Mouse (Mus musculus): ENCODE data around the gene Pros1. TPM values are rescaled to one million over a fixed set of nuclear protein-coding genes. Genes with fewer than 3 reads are reported as not detected.

Pros1 gene
- polyA plus RNA-seq, 1 experiment from 2014 or later = 16.7 TPM

- no peaks in the 10 kb centered on the region for H3K4me1 ChIP-seq (replicated peaks)
- no peaks in the 10 kb centered on the region for H3K9me3 ChIP-seq
- 94% methylated on average over 1 of the region's 1 CpGs for WGBS
- DNase-seq (ENCODE audit: low spot score) = peak; percentile 16
- H3K27ac ChIP-seq = no peak overlapping the region
- no peaks in the 10 kb centered on the region for H3K36me3 ChIP-seq
- H3K4me3 ChIP-seq = no peak overlapping the region
- H3K27me3 ChIP-seq (ENCODE audit: insufficient read depth, poor library complexity, severe bottlenecking) = no peaks in the 10 kb centered on the region
These were observed 120.8 kb downstream of the Pros1 start for GRCm38 (mm10) chr16:62974926-62975325.

Other genes starting within 250 kb of the Pros1 start
- 7.8 and 8.0 TPM in 2 replicates for gene Nsun3, start 67.5 kb upstream of the Pros1 start, polyA plus RNA-seq (2016; fragmentation: Nextera tagmentation; extraction: Ambion mirVana)
- 0.31 and 0.48 TPM in 2 replicates for gene Stx19, start 39.6 kb upstream of the Pros1 start, polyA plus RNA-seq (2016; fragmentation: Nextera tagmentation; extraction: Ambion mirVana)
- gene Arl13b, start 7.3 kb upstream of the Pros1 start, polyA plus RNA-seq (2016; fragmentation: Nextera tagmentation; extraction: Ambion mirVana) = 13.5 and 17.6 TPM in 2 replicates

Data from hindbrain, embryonic 10.5 days (tissue).